Mouse (Mus musculus): ENCODE results near the gene Ptcd2.
"Not testable (repeated sequence)": the region's sequence is repeated elsewhere in the genome, so short reads cannot be mapped to it uniquely, and the experiment has no call there.

Gene Ptcd2

GRCm38 (mm10) chr13:99355861-99356260 is 11.4 kb upstream of the Ptcd2 start:
- DNase-seq (ENCODE audit: low read depth): no peak

DNA sequence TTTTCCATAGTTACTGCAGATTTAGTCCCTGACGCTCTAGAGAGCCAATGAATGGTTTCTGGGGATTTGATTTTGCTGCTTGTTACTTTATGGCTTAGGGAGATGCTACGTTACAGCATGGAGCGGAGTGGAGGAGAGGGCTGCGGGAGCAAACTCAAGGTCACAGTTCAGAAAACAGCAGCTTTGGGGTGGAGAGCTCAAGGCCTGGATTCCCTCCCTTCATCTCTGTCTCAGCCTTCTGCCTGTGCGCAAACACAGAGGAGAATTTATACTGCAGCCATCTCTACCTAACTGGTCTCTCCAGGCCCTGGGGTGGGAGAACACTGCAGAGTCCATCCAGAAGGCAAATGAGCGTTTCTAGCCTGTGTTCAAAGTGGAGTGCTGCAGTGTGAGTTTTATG is 10.6 kb upstream of the Ptcd2 start:
- DNase-seq (ENCODE audit: low read depth): no peak

GRCm38 (mm10) chr13:99353490-99353851 is 9.0 kb upstream of the Ptcd2 start:
- DNase-seq (ENCODE audit: low read depth): no peak

DNA sequence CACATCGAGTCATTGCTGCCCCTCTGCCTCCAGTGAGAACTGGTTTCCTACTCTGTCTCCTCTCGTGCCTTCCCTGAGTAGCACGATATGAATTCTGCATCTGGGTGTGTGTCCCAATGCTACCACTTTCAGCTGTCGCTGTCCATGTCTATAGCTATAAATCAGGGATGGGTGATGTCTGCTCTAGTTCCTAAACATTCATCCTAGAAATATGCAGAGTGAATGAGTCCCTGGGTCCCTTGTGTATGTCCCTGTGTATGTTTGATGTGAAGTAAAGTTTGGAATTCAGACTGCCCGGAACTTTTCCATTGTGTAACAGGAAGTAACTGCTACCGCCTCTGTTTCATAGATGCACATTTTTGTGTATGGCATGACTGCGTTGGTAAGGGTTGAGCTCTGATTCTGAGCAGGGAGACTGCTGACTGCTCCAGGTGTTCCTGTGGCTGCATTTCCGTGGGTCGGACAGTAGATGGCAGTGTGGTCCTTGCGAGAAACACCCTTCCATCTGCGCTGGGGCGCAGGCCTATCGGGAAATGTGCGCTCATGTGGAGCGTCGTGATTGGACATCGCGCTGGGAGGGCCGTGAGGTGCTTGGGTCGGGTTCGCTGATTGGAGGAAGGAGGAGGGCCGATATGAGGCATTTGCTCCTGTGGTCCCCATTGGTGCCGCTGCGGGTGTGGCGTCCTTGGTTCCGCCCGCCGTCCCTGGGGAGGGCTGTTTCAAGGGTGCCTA is 8.4 kb upstream of the Ptcd2 start:
- DNase-seq (ENCODE audit: low read depth): peak; percentile 97

DNA sequence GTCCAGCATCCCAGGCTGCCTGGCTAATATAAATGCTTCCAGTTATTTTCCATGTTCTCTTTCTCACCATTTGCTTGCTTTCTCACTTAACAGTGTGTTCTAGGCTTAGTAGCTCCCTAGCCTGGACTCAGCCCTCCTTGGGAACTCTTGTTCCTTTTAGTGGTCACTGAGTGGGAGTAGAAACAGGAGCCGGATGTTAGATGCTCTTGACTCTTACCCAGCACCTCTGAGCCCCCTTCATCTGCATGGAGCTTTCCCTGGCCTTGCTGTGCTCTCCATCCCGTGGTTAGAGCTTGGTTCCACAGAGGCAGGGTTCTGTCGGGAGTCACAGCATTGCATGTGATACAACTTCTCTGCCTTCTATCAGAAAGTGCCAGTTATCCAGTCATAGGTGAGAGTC is 7.1 kb upstream of the Ptcd2 start:
- no peak for DNase-seq (ENCODE audit: low read depth)

DNA sequence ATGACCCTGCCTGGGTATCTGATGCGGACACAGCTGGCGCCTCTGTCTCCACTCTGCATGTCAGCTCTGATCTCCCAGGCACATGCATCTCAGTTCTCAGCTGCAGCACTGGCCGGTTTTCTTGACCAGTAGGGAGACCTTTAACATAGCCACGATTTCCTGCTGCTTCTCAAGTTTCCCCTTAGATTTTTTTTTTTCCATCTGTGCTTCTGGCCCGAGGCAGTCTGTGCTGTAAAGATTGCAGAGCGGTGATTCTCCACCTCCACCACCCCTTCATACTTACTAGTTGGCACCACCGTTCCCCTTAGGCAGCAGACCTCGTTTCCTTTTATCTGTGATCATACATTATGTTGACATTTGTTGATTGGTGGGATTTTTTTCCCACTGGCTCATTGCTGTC is 6.7 kb upstream of the Ptcd2 start:
- no peak for DNase-seq (ENCODE audit: low read depth)

GRCm38 (mm10) chr13:99350009-99350408 is 5.5 kb upstream of the Ptcd2 start:
- no peak for DNase-seq (ENCODE audit: low read depth)

DNA sequence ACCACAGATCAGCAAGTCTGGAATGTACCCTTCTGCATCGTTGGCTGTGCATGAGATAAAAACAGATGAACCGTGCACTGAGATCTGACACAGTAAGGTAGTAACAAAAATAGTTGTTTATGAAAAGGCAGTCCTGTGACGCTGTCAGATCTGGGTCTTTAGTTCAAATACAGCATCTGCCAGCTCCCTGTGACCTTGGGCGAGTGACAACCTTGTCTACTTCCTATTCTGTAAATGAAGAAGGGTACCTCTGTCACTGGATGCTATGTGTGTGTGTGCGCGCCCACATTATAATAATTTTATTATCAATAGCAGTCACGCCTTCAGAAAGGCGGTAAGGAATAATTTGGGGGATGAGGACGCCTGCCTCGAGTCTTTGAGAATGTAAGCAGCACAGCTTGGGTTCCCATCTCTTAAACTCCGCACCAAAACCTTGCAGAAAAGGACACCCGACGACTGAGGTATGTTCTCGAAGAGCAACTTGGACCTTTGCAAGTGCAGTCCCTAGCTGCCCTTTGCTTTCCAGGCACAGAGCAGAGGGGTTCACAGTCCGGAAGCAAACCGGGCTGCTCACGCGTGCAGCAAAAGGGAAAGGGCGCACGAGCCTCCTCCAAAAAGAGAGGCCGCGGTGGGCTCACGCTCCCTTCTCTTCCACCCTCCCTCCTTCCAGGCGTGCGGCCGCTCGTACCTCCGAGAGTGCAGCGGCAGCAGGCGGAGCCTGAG is 468 bp downstream of the Ptcd2 start:
- DNase-seq (ENCODE audit: low read depth): no peak

DNA sequence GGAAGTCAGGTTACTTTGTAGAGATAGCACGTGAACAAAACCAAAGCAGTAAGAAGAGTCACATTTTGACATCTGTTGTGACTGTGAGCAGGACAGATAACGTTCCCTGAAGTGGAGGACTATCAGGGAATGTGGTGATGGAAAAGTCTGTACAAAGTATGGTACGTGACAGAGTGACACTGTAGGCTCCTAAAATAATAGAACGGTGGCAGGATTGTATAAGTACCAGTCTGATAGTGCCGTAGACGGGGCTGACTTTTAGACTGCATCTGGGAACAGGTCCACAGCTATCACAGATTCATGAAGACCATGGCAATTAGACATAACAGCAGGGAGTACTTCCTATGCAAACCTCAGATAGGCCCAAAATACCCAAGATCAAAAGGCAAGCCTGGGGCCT is 3.0 kb downstream of the Ptcd2 start:
- no peak for DNase-seq (ENCODE audit: low read depth)

DNA sequence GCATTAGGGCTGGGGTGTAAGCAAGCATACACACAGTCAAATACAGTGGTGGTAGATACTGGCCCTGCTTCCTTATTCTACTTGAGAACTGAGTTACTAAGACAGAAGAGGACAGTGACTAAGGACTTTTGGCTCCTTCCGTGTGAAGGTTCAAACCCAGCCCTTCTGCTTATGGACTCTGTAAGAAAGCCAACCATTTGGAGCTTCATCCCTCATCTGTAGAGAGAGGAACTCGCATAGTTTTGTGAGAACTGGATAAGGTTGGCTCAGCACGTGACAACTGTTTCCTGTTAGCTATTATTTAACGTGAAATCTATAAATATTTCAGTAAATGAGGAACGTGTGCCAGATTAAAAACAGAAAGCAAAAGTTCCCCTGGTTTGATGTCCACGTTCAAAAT is 7.0 kb downstream of the Ptcd2 start:
- DNase-seq (ENCODE audit: low read depth): no peak

DNA sequence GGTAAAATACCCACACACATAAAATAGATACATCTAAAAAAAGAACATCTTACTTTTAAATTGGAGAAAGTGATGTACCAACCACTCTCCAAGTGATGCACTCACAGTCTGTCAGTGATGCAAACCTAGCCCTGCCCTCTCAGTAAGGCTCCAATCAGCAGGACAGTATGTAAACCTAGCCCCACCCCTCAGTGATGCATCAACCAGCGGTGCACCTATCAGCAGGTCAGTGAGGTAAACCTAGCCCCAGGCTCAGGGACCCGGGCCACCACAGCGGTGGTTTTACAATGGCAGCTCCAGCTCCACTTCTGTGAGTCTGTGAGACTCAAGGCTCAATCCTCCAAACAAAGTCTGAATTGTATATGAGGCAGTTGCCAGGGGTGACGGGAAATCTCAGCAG is 13.2 kb downstream of the Ptcd2 start:
- no peak for DNase-seq (ENCODE audit: low read depth)

DNA sequence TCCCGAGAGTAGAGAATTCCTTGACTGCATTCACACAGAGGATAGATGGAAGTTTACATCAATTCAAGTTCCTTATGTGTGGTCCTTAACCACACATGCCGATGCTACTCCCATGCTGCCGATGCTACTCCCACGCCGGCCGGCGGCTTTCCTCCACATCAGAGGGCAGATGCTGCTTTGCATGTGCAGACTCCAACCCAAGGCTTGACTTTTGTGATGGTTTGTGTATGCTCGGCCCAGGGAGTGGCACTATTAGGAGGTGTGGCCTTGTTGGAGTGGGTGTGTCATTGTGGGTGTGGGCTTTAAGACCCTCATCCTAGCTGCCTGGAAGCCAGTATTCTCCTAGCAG is 20.2 kb downstream of the Ptcd2 start:
- not testable (repeated sequence) for DNase-seq (ENCODE audit: low read depth)

- DNase-seq (ENCODE audit: low read depth): no peak
These were observed 20.7 kb downstream of the Ptcd2 start for GRCm38 (mm10) chr13:99323632-99324336.

- DNase-seq (ENCODE audit: low read depth): not testable (repeated sequence)
These were observed 21.6 kb downstream of the Ptcd2 start for GRCm38 (mm10) chr13:99322915-99323314.

GRCm38 (mm10) chr13:99320453-99320852 is 24.1 kb downstream of the Ptcd2 start:
- no peak for DNase-seq (ENCODE audit: low read depth)

DNA sequence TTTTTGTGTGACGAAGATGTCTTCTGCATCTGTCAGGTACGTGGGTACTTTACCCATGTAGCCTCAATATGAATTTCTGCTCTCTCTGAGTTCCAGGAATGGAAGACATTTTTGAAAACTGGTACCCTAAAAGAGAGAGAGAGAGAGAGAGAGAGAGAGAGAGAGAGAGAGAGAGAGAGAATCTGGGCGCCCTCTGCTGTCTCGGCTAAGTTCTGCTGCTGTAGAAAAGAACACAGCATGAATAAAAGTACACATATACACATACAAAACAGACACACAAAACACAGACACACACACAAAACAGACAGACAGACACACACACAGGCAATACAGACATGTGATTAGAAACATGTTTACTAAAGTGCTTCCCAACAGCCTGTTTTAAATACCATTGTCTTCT is 27.4 kb downstream of the Ptcd2 start:
- no peak for DNase-seq (ENCODE audit: low read depth)

DNA sequence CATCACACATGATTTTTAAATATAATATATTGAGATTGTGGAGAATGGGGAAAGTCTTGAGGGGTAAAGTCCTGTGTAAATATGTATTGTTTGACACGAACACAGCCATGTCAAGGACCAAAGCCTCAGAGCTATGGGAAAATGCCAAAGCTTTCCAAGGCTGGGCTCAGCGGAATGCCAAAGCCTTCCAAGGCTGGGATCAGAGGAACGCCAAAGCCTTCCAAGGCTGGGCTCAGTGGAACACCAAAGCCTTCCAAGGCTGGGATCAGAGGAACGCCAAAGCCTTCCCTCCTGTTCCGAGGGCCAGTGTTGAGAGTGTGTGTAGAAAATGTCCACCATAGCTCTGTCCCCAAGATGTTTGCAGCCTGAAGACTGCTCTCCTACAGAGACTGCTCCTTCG is 28.1 kb downstream of the Ptcd2 start:
- DNase-seq (ENCODE audit: low read depth): no peak

GRCm38 (mm10) chr13:99314657-99315181 is 29.8 kb downstream of the Ptcd2 start:
- no peak for DNase-seq (ENCODE audit: low read depth)

GRCm38 (mm10) chr13:99314098-99314497 is 30.4 kb downstream of the Ptcd2 start:
- no peak for DNase-seq (ENCODE audit: low read depth)

- no peak for DNase-seq (ENCODE audit: low read depth)
These were observed 36.1 kb downstream of the Ptcd2 start for GRCm38 (mm10) chr13:99308393-99308792.

DNA sequence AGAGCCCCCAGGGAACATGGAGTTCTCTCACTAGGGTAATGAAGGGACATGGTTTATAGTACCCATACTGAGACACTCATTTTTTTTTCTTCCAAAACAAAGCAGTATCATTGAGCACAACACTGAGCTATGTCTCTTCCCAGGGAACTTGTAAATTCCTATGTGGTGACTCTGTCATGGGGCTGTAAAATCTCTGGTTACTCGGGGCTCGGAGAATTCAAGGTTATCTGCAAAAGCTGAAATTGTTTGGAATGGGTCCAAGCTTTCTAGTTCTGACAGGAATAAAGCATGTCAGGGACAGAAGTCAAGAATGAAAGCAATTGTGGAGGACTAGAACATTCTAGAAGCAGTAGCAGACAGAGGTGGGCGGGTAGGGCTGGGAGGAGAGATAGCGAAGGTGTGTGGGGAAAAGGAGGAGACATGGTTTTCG is 36.6 kb downstream of the Ptcd2 start:
- DNase-seq (ENCODE audit: low read depth): no peak

GRCm38 (mm10) chr13:99306164-99306563 is 38.3 kb downstream of the Ptcd2 start:
- DNase-seq (ENCODE audit: low read depth): no peak

GRCm38 (mm10) chr13:99305186-99305585 is 39.3 kb downstream of the Ptcd2 start:
- DNase-seq (ENCODE audit: low read depth): no peak

Measured in induced T-regulatory cell, adult 2 months (primary cell).